Mouse (Mus musculus) hindbrain, postnatal 0 days (tissue): ENCODE results near the gene Nell1. TPM values are rescaled to one million over a fixed set of nuclear protein-coding genes. Genes with fewer than 3 reads are reported as not detected.

Experiments used
- ATAC-seq: fragments of 200-750 bp; cut with Nextera tagmentation; 2 replicates; pipeline ENCODE4 v1.8.0; 2017; ENCODE audit warnings: mild to moderate bottlenecking, moderate TSS enrichment, moderate library complexity
- DNase-seq: peaks from one replicate; pipeline ENCODE4 v3.0.0-alpha.2; 2015; ENCODE audit warnings: low spot score
- H3K27ac ChIP-seq: fragments of 300-500 bp; sonication (generic); 2 replicates; pipeline ENCODE4 v1.5.1; 2014; ENCODE audit warnings: mild to moderate bottlenecking
- H3K27me3 ChIP-seq: fragments of 300-500 bp; sonication (generic); 2 replicates; pipeline ENCODE4 v1.6.1; 2014; ENCODE audit warnings: low read length, mixed read lengths; ENCODE audit not compliant: insufficient read depth
- H3K36me3 ChIP-seq: fragments of 300-500 bp; sonication (generic); 2 replicates; pipeline ENCODE4 v1.6.1; 2014; ENCODE audit warnings: low read length, mixed read lengths; ENCODE audit not compliant: insufficient read depth
- H3K4me1 ChIP-seq: fragments of 300-500 bp; sonication (generic); 2 replicates; pipeline ENCODE4 v1.6.1; 2014; ENCODE audit warnings: antibody characterized with exemption, low read length, mixed read lengths; ENCODE audit not compliant: insufficient read depth
- H3K4me2 ChIP-seq: fragments of 300-500 bp; sonication (generic); 2 replicates; pipeline ENCODE4 v1.6.1; 2014; ENCODE audit warnings: low read depth, mild to moderate bottlenecking, low read length, moderate library complexity, mixed read lengths
- H3K4me3 ChIP-seq: fragments of 300-500 bp; sonication (generic); 2 replicates; pipeline ENCODE4 v1.5.1; 2014; ENCODE audit warnings: low read length
- H3K9ac ChIP-seq: fragments of 300-500 bp; sonication (generic); replicated peaks from 2 replicates; pipeline ENCODE4 v1.6.1; 2014; ENCODE audit warnings: mild to moderate bottlenecking, low read length, moderate library complexity, mixed read lengths
- H3K9me3 ChIP-seq: fragments of 300-500 bp; sonication (generic); 2 replicates; pipeline ENCODE4 v1.6.1; 2016; ENCODE audit warnings: low read length, mixed read lengths
- CTCF ChIP-seq: IDR thresholded peaks from 2 replicates; pipeline ENCODE4 v1.5.1; 2016; ENCODE audit warnings: antibody characterized with exemption, control low read depth, low read depth
- WGBS: fragments of 180-500 bp; shearing (Covaris S2); extraction: QIAGEN DNeasy Blood & Tissue Kit; methylation state at CpG from one replicate; pipeline ENCODE4 v1.1.7; 2014; 5-methylcytosine and 5-hydroxymethylcytosine counted together
- polyA plus RNA-seq: library from polyadenylated mRNA; unstranded; fragments of >200 nt; fragmentation: Nextera tagmentation; extraction: Ambion mirVana; gene quantifications from 2 replicates; pipeline ENCODE4 v1.2.1, GENCODE M21; 2015
- total RNA-seq: library from RNA; depleted of rRNA; stranded (reverse); fragments of >200 nt; gene quantifications from 2 replicates; pipeline ENCODE4 v1.2.3, GENCODE M21; 2014

The Nell1 gene
- total and polyA plus RNA-seq, 2 experiments from 2014 or later, result 37.8 to 66.4 TPM

DNA sequence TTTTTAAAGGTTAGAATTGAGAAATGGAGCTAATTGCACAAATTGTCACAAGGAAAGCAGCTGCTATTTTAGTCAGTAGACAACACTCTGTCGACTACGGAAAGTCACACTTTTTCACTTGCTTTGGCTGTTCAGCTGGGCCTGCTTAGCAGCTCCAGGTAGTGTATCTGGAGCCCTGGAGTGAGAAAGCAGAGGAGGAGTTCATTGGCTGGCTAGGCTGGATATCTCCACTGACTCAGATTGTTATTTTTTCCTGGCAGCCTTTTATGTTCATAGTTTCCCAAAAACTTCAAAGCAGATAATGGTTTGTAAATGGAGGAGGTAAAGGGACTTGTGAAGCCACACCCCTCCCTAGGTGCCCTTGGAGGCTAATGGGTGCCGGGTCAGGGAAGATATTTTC lies 163.0 kb downstream of the Nell1 start:
- DNase-seq (no peak), ATAC-seq (no peak)
- TF ChIP-seq CTCF, result no peak
- H3K36me3 ChIP-seq, result no peaks in the 10 kb centered on the region
- no peak overlapping the region for H3K27ac ChIP-seq
- WGBS, result 79% methylated on average over 3 of the region's 3 CpGs
- no peaks in the 10 kb centered on the region for H3K27me3 ChIP-seq
- no peak overlapping the region for H3K9ac ChIP-seq
- no peaks in the 10 kb centered on the region for H3K4me1 ChIP-seq
- no peak overlapping the region for H3K4me3 ChIP-seq
- H3K9me3 ChIP-seq, result no peaks in the 10 kb centered on the region
- H3K4me2 ChIP-seq, result no peak overlapping the region

DNA sequence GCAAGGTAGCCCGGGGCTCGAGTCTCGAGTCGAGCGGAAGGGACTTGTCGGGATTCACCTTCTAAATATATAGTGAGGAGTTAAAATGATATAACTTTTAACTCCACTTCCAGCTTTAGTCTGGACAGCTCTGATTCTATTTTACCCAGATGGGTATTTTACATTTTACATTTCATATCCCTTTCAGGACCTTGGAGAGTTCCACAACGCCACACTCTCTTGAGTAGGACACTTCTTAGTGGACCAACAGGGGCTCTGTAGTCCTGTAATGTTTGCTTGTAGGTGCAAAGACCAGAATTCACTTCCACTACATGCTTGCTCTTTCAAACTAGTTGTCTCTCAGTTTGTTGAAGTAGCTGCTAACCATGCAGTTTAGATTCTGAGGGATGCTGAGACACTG lies 174.7 kb downstream of the Nell1 start:
- no peak overlapping the region for H3K9ac ChIP-seq
- H3K4me3 ChIP-seq, result no peak overlapping the region
- no peaks in the 10 kb centered on the region for H3K36me3 ChIP-seq
- WGBS, result 95% methylated on average over 7 of the region's 7 CpGs
- no peaks in the 10 kb centered on the region for H3K27me3 ChIP-seq
- no peak for TF ChIP-seq CTCF
- ATAC-seq, result no peak
- no peak overlapping the region for H3K4me2 ChIP-seq
- H3K9me3 ChIP-seq, result no peaks in the 10 kb centered on the region
- no peaks in the 10 kb centered on the region for H3K4me1 ChIP-seq
- DNase-seq, result no peak
- no peak overlapping the region for H3K27ac ChIP-seq

DNA sequence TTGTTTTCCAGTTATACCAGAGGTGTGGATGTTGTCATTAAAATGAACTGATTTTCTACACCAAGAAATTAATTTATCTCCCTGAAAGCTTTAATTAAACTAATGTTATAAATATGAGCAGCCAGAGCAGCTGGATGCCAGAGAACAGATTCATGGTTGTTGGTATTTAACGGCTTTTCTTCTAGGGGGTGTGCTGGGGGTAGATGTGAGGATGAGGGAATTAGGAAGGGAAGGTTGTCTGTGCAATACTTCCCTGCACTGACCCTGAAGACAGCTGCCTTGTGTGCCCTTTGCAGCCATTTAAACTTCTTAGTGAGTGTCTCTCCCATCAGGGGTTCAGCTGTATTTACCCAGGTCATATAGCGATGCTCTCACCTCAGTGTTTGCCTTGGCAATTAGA lies 176.2 kb downstream of the Nell1 start:
- DNase-seq (no peak), ATAC-seq (no peak)
- Histone ChIP-seq H3K36me3 (no peaks in the 10 kb centered on the region), H3K27ac (no peak overlapping the region), H3K9ac (no peak overlapping the region), H3K27me3 (no peaks in the 10 kb centered on the region), H3K9me3 (no peaks in the 10 kb centered on the region), H3K4me2 (no peak overlapping the region), H3K4me1 (no peaks in the 10 kb centered on the region), H3K4me3 (no peak overlapping the region)
- no peak for TF ChIP-seq CTCF
- WGBS, result 64% methylated on average over 2 of the region's 2 CpGs

DNA sequence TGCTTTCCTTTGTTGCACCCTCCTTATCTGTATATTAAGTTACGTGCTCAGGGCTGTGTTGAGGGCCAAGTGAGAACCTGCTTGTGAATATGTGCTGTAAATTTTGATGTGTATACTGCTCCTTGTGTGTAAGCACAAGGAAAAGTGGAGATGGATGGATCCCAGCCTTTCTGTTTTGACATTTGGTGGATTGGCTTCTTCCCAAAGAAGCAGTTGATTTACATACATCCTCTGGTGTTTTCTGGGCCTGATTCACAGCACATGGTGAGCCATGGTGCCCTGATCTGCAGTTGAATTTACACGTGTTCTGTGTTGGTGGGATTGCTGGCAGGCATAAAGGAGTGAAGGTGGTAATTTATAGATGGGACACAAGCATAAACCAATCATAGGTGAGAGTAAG lies 179.0 kb downstream of the Nell1 start:
- 62% methylated on average over 2 of the region's 2 CpGs for WGBS
- Histone ChIP-seq H3K4me1 (no peaks in the 10 kb centered on the region), H3K27ac (no peak overlapping the region), H3K4me2 (no peak overlapping the region), H3K4me3 (no peak overlapping the region), H3K36me3 (no peaks in the 10 kb centered on the region), H3K9me3 (no peaks in the 10 kb centered on the region), H3K9ac (no peak overlapping the region), H3K27me3 (no peaks in the 10 kb centered on the region)
- DNase-seq (peak; percentile 12), ATAC-seq (no peak)
- TF ChIP-seq CTCF, result no peak

DNA sequence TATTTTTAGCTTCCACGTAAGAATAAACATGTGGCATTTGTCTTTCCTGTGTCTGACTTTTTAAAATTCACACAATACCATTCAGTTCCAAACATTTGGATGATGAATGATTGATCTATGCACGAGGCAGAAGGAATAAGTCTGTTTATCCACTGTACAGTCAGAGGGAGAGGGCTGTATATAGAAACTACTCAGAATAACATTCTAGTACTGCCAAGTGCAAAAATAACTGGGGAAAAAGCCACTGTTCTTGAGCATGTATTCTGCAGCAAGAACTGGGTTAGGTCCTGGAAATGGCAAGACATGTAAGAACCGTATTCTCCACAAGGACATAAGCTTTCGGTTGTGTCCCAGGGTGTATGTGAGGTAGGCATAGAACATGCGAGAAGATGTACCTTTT lies 187.9 kb downstream of the Nell1 start:
- H3K4me2 ChIP-seq, result no peak overlapping the region
- DNase-seq (no peak), ATAC-seq (no peak)
- TF ChIP-seq CTCF, result no peak
- no peak overlapping the region for H3K27ac ChIP-seq
- H3K4me3 ChIP-seq, result no peak overlapping the region
- H3K9ac ChIP-seq, result no peak overlapping the region
- no peaks in the 10 kb centered on the region for H3K27me3 ChIP-seq
- H3K36me3 ChIP-seq, result no peaks in the 10 kb centered on the region
- WGBS, result 90% methylated on average over 5 of the region's 5 CpGs
- H3K4me1 ChIP-seq, result no peaks in the 10 kb centered on the region
- no peaks in the 10 kb centered on the region for H3K9me3 ChIP-seq

DNA sequence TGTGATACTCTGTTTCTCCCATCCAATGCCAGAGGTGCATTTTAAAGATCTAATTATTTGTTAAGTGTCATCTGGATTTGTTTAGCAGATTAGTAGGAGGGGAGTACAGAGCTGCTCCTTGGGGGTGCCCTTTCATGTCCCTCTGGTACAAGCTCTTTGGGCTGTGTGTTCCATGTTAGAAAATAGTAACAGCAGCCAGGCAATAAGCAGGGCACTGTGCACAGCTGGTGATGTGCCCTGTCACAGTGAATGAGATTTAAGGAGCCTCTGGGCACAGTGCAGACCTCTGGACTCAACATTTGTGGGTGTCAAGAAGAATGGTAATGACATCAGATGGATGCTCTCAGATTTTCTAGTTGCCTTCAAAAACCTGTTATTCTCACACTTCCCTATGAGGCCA lies 194.1 kb downstream of the Nell1 start:
- TF ChIP-seq CTCF, result no peak
- DNase-seq, result no peak
- Histone ChIP-seq H3K4me2 (no peak overlapping the region), H3K9me3 (no peaks in the 10 kb centered on the region), H3K36me3 (no peaks in the 10 kb centered on the region), H3K4me1 (no peaks in the 10 kb centered on the region), H3K27me3 (no peaks in the 10 kb centered on the region), H3K9ac (no peak overlapping the region), H3K27ac (no peak overlapping the region), H3K4me3 (no peak overlapping the region)
- no peak for ATAC-seq

DNA sequence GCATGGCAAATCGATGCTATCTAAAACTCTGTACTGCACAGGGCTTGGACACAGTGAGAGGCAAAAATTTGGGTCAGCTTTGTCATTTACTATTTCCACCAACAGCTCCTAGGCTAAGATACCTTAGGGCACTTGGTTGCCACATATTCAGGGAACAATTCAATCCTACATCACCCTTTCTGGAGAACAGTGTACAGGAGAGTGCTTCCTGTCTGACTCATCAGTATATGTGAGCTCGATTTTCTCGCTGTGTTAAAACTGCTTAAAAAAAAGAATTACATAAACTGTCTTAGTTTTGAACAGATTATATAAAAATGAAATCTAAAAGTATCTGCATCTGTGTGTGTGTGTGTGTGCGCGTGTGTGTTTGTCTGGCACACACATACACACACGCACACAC lies 211.6 kb downstream of the Nell1 start:
- DNase-seq (no peak), ATAC-seq (no peak)
- Histone ChIP-seq H3K4me2 (no peak overlapping the region), H3K27me3 (no peaks in the 10 kb centered on the region), H3K4me1 (no peaks in the 10 kb centered on the region), H3K4me3 (no peak overlapping the region), H3K27ac (no peak overlapping the region), H3K9me3 (no peaks in the 10 kb centered on the region), H3K9ac (no peak overlapping the region), H3K36me3 (no peaks in the 10 kb centered on the region)
- 89% methylated on average over 6 of the region's 6 CpGs for WGBS
- no peak for TF ChIP-seq CTCF
